Mouse (Mus musculus) effector memory CD4-positive, alpha-beta T cell, adult 7 months (primary cell): Measurements from ENCODE around the gene Ywhab. TPM values are rescaled to one million over a fixed set of nuclear protein-coding genes. Genes with fewer than 3 reads are reported as not detected.

Experiments used
- polyA plus RNA-seq: library from polyadenylated mRNA; unstranded; fragments of 100-300 nt; shearing (Covaris generic); gene quantifications from one replicate; pipeline ENCODE4 v1.2.1, GENCODE M21; 2017

The Ywhab gene
- polyA plus RNA-seq: 125 TPM

DNA sequence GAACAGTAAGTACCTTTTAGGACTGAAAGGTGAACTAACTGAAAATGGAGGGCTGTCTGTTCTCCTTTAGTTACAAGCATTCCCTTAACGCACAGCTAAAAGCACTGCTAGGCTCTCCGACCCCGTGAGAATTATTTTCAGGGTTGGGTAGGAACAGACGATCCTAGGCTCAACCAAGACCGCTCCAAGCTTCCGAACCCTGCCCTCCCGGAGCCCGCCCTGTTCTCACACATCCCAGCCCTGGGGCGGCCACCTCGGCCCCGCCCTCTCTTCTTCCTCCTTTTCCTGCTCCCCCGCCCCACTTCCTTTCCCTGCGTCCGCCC, at the start of gene Ywhab:
Gene Ywhab, plus strand, starts transcription at position 307 of the 323 bp plus-strand sequence.

DNA sequence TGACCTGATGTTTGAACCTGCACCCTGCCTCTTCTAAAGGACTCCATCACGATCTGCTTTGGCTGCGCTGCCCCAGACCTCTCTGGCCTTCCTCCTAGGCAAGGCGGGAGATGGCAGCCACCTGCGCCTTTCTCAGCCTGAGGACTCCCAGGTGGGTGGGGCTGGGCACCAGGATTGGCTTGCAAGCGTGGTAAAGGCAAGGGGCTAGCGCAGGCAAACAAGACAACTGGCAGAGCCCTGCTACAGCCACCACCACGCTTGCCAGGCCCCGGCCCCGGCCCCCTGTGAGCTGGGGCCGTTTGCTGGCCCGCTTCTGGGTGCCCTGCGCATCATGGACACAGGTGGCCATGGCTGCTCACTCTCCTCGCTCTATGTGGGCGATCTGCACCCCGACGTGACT, 30.4 kb downstream of the Ywhab start, which contains the start of gene Pabpc1l:
Gene Pabpc1l, plus strand, starts transcription at position 301 of the 400 bp plus-strand sequence.

Other genes starting within 250 kb of the Ywhab start
- 2.4 TPM for gene Ada, start 244.7 kb upstream of the Ywhab start, polyA plus RNA-seq
- 0.22 TPM for gene Ccn5, start 174.1 kb upstream of the Ywhab start, polyA plus RNA-seq
- gene Kcnk15, start 141.3 kb upstream of the Ywhab start, polyA plus RNA-seq: not detected
- not detected for gene Rims4, start 76.3 kb upstream of the Ywhab start, polyA plus RNA-seq
- 0.73 TPM for gene Pabpc1l, start 30.5 kb downstream of the Ywhab start, polyA plus RNA-seq
- 268 TPM for gene Stk4, start 75.4 kb downstream of the Ywhab start, polyA plus RNA-seq
- 119 TPM for gene Tomm34, start 76.2 kb downstream of the Ywhab start, polyA plus RNA-seq
- gene Kcns1, start 176.2 kb downstream of the Ywhab start, polyA plus RNA-seq: 0.13 TPM
- 0.38 TPM for gene Wfdc5, start 187.8 kb downstream of the Ywhab start, polyA plus RNA-seq
- not detected for gene Wfdc12, start 195.6 kb downstream of the Ywhab start, polyA plus RNA-seq
- not detected for gene Wfdc15a, start 205.2 kb downstream of the Ywhab start, polyA plus RNA-seq
- gene Wfdc15b, start 226.7 kb downstream of the Ywhab start, polyA plus RNA-seq: not detected
- not detected for gene Svs2, start 243.5 kb downstream of the Ywhab start, polyA plus RNA-seq